ENCODE assay signal across 9 mouse cellular contexts in genomic region chr5:115312816-115313667, GRCm38 (mm10). TPM values are rescaled to one million over a fixed set of nuclear protein-coding genes. Genes with fewer than 3 reads are reported as not detected.
DNase-seq lines count a peak whose midpoint lies in the region; ATAC-seq lines count a peak whose summit lies in the region.
"Had no signal": no experiment of that assay in that cellular context is flagged by ENCODE, and none has a peak within 500 bp of the region (broad histone marks: within the 10 kb centered on the region; RNA-seq: fewer than 3 reads in every experiment).

No protein-coding gene starts in this region.

- H3K4me3 ChIP-seq in lung, embryonic 16.5 days (ENCODE audit: low read length), result no peak overlapping the region
- no peak overlapping the region for H3K4me3 ChIP-seq in embryonic facial prominence, embryonic 13.5 days
- no peak overlapping the region for H3K4me3 ChIP-seq in limb, embryonic 15.5 days
- H3K4me3 ChIP-seq in stomach, embryonic 16.5 days (replicated peaks; ENCODE audit: low read length), result no peak overlapping the region

- H3K27me3 ChIP-seq in lung, embryonic 16.5 days (ENCODE audit: control insufficient read depth, insufficient read depth, low read depth, low read length), result no peaks in the 10 kb centered on the region
- H3K27me3 ChIP-seq in embryonic facial prominence, embryonic 13.5 days, result no peaks in the 10 kb centered on the region
- H3K27me3 ChIP-seq in limb, embryonic 15.5 days, result no peaks in the 10 kb centered on the region
- H3K27me3 ChIP-seq in stomach, embryonic 16.5 days (ENCODE audit: control insufficient read depth, insufficient read depth, low read length), result no peaks in the 10 kb centered on the region

- H3K36me3 ChIP-seq in lung, embryonic 16.5 days (ENCODE audit: control insufficient read depth, insufficient read depth, low read length), result no peaks in the 10 kb centered on the region
- no peaks in the 10 kb centered on the region for H3K36me3 ChIP-seq in embryonic facial prominence, embryonic 13.5 days
- H3K36me3 ChIP-seq in limb, embryonic 15.5 days, result no peaks in the 10 kb centered on the region
- no peaks in the 10 kb centered on the region for H3K36me3 ChIP-seq in stomach, embryonic 16.5 days (ENCODE audit: control insufficient read depth, insufficient read depth, low read length)

- no peak overlapping the region for H3K4me2 ChIP-seq in lung, embryonic 16.5 days (ENCODE audit: low read depth, low read length)
- H3K4me2 ChIP-seq in embryonic facial prominence, embryonic 13.5 days, result no peak overlapping the region
- H3K4me2 ChIP-seq in limb, embryonic 15.5 days, result no peak overlapping the region
- H3K4me2 ChIP-seq in stomach, embryonic 16.5 days (ENCODE audit: low read depth, low read length), result no peak overlapping the region

- H3K27ac ChIP-seq in lung, embryonic 16.5 days (ENCODE audit: low read length), result peak overlapping the region; percentile 20; the same call in 1 of the 2 replicates
- peak overlapping the region; percentile 34; the same call in 1 of the 2 replicates for H3K27ac ChIP-seq in embryonic facial prominence, embryonic 13.5 days
- peak overlapping the region; percentile 33 for H3K27ac ChIP-seq in limb, embryonic 15.5 days
- peak overlapping the region; percentile 67 for H3K27ac ChIP-seq in stomach, embryonic 16.5 days (ENCODE audit: low read length)
- H3K27ac ChIP-seq: hindbrain, postnatal 0 days had no signal

- no peak for DNase-seq in lung, postnatal 36 days
- DNase-seq in right cerebral cortex, postnatal 36 days (ENCODE audit: low spot score in 2 of 2), result no peak
- DNase-seq in thymus, adult 18-20 months, result no peak
- DNase-seq: spleen, adult 18-20 months had no signal

- ATAC-seq in lung, embryonic 16.5 days (ENCODE audit: low read depth), result peak; percentile 66
- ATAC-seq in embryonic facial prominence, embryonic 13.5 days (ENCODE audit: insufficient number of reproducible peaks, insufficient read depth, low FRiP score, low TSS enrichment, low read depth), result no peak
- no peak for ATAC-seq in limb, embryonic 15.5 days (ENCODE audit: insufficient number of reproducible peaks, low FRiP score, low TSS enrichment, low read depth)
- ATAC-seq in stomach, embryonic 16.5 days (ENCODE audit: insufficient read depth, low FRiP score), result peak; percentile 30; the same call in 1 of the 2 replicates
- ATAC-seq: hindbrain, postnatal 0 days had no signal

- H3K9me3 ChIP-seq in lung, embryonic 16.5 days (ENCODE audit: control insufficient read depth, low read length), result no peaks in the 10 kb centered on the region
- no peaks in the 10 kb centered on the region for H3K9me3 ChIP-seq in embryonic facial prominence, embryonic 13.5 days
- no peaks in the 10 kb centered on the region for H3K9me3 ChIP-seq in limb, embryonic 15.5 days
- H3K9me3 ChIP-seq in stomach, embryonic 16.5 days (replicated peaks; ENCODE audit: control insufficient read depth, low read length), result no peaks in the 10 kb centered on the region

- WGBS in lung, embryonic 16.5 days, result 38% methylated on average over 10 of the region's 10 CpGs
- WGBS in embryonic facial prominence, embryonic 13.5 days, result 55% methylated on average over 10 of the region's 10 CpGs
- WGBS in limb, embryonic 15.5 days, result 57% methylated on average over 10 of the region's 10 CpGs
- 56% methylated on average over 10 of the region's 10 CpGs for WGBS in stomach, embryonic 16.5 days

- 0 out of 2 replicates have a peak overlapping the region, but pooled peaks have one; percentile 19 for H3K9ac ChIP-seq in lung, embryonic 16.5 days (ENCODE audit: low read length)
- no peak overlapping the region for H3K9ac ChIP-seq in embryonic facial prominence, embryonic 13.5 days
- H3K9ac ChIP-seq in limb, embryonic 15.5 days, result no peak overlapping the region
- no peak overlapping the region for H3K9ac ChIP-seq in stomach, embryonic 16.5 days (ENCODE audit: low read length)

- peaks cover 21% of the 10 kb centered on the region for H3K4me1 ChIP-seq in lung, embryonic 16.5 days (replicated peaks; ENCODE audit: control insufficient read depth, insufficient read depth, low read length)
- peaks cover 32% of the 10 kb centered on the region for H3K4me1 ChIP-seq in embryonic facial prominence, embryonic 13.5 days
- peaks cover 29% of the 10 kb centered on the region for H3K4me1 ChIP-seq in limb, embryonic 15.5 days
- peaks cover 27% of the 10 kb centered on the region for H3K4me1 ChIP-seq in stomach, embryonic 16.5 days (ENCODE audit: control insufficient read depth, insufficient read depth, low read length)

RNA-seq across cellular contexts. Expression of gene Dynll1, which starts 12.2 kb away (rescaled TPM):
- polyA plus RNA-seq in lung, embryonic 16.5 days (2015; fragmentation: Nextera tagmentation; extraction: Ambion mirVana), result 1,463 and 1,496 TPM in 2 replicates
- 1,732 and 1,829 TPM in 2 replicates for polyA plus RNA-seq in embryonic facial prominence, embryonic 13.5 days (2015; fragmentation: Nextera tagmentation; extraction: Ambion mirVana)
- 1,678 and 1,810 TPM in 2 replicates for polyA plus RNA-seq in limb, embryonic 15.5 days (2015; fragmentation: Nextera tagmentation; extraction: Ambion mirVana)
- polyA plus RNA-seq in stomach, embryonic 16.5 days (2015; fragmentation: Nextera tagmentation; extraction: Ambion mirVana), result 1,419 and 1,514 TPM in 2 replicates

RNA-seq across cellular contexts. Expression of gene Srsf9, which starts 13.9 kb away (rescaled TPM):
- polyA plus RNA-seq in lung, embryonic 16.5 days (2015; fragmentation: Nextera tagmentation; extraction: Ambion mirVana), result 157 and 223 TPM in 2 replicates
- polyA plus RNA-seq in embryonic facial prominence, embryonic 13.5 days (2015; fragmentation: Nextera tagmentation; extraction: Ambion mirVana), result 343 and 378 TPM in 2 replicates
- 222 and 246 TPM in 2 replicates for polyA plus RNA-seq in limb, embryonic 15.5 days (2015; fragmentation: Nextera tagmentation; extraction: Ambion mirVana)
- 111 and 127 TPM in 2 replicates for polyA plus RNA-seq in stomach, embryonic 16.5 days (2015; fragmentation: Nextera tagmentation; extraction: Ambion mirVana)

RNA-seq across cellular contexts. Expression of gene Gatc, which starts 27.9 kb away (rescaled TPM):
- 25.5 and 27.5 TPM in 2 replicates for polyA plus RNA-seq in lung, embryonic 16.5 days (2015; fragmentation: Nextera tagmentation; extraction: Ambion mirVana)
- polyA plus RNA-seq in embryonic facial prominence, embryonic 13.5 days (2015; fragmentation: Nextera tagmentation; extraction: Ambion mirVana), result 31.1 and 32.1 TPM in 2 replicates
- polyA plus RNA-seq in limb, embryonic 15.5 days (2015; fragmentation: Nextera tagmentation; extraction: Ambion mirVana), result 25.3 and 27.6 TPM in 2 replicates
- polyA plus RNA-seq in stomach, embryonic 16.5 days (2015; fragmentation: Nextera tagmentation; extraction: Ambion mirVana), result 21.3 and 24.5 TPM in 2 replicates

RNA-seq across cellular contexts. Expression of gene Triap1, which starts 28.0 kb away (rescaled TPM):
- polyA plus RNA-seq in lung, embryonic 16.5 days (2015; fragmentation: Nextera tagmentation; extraction: Ambion mirVana), result 59.2 and 61.4 TPM in 2 replicates
- polyA plus RNA-seq in embryonic facial prominence, embryonic 13.5 days (2015; fragmentation: Nextera tagmentation; extraction: Ambion mirVana), result 58.0 and 64.4 TPM in 2 replicates
- 60.6 and 66.9 TPM in 2 replicates for polyA plus RNA-seq in limb, embryonic 15.5 days (2015; fragmentation: Nextera tagmentation; extraction: Ambion mirVana)
- polyA plus RNA-seq in stomach, embryonic 16.5 days (2015; fragmentation: Nextera tagmentation; extraction: Ambion mirVana), result 49.4 and 60.9 TPM in 2 replicates

RNA-seq across cellular contexts. Expression of gene Coq5, which starts 33.6 kb away (rescaled TPM):
- 37.9 and 38.6 TPM in 2 replicates for polyA plus RNA-seq in lung, embryonic 16.5 days (2015; fragmentation: Nextera tagmentation; extraction: Ambion mirVana)
- 42.5 and 43.2 TPM in 2 replicates for polyA plus RNA-seq in embryonic facial prominence, embryonic 13.5 days (2015; fragmentation: Nextera tagmentation; extraction: Ambion mirVana)
- polyA plus RNA-seq in limb, embryonic 15.5 days (2015; fragmentation: Nextera tagmentation; extraction: Ambion mirVana), result 36.4 and 43.7 TPM in 2 replicates
- polyA plus RNA-seq in stomach, embryonic 16.5 days (2015; fragmentation: Nextera tagmentation; extraction: Ambion mirVana), result 46.5 and 49.2 TPM in 2 replicates

Comparison
In these comparisons a context has a peak if more than half of its experiments do, and no peak if none do; other contexts are left out.
1. ATAC-seq: peak in lung, embryonic 16.5 days (single experiment) and stomach, embryonic 16.5 days (single experiment); none in embryonic facial prominence, embryonic 13.5 days (single experiment) and limb, embryonic 15.5 days (single experiment).
2. Peak in every context shown above with its lines, with median percentiles within 50 percentile points of each other: H3K27ac ChIP-seq.